Mouse (Mus musculus): ENCODE measurements around the gene Gm49325. TPM values are rescaled to one million over a fixed set of nuclear protein-coding genes. Genes with fewer than 3 reads are reported as not detected.

Gene Gm49325
- polyA plus RNA-seq, 1 experiment, result 8.8 TPM

GRCm38 (mm10) chr10:77610221-77610961 is 4.4 kb downstream of the Gm49325 start:
- no peaks in the 10 kb centered on the region for H3K27me3 ChIP-seq (ENCODE audit: control insufficient read depth, insufficient read depth, insufficient read length)
- TF ChIP-seq REST (IDR thresholded peaks at IDR 0.05; ENCODE audit: insufficient read depth, insufficient read length) (no peak), TCF12 (IDR thresholded peaks at IDR 0.05; ENCODE audit: insufficient read depth, poor library complexity, severe bottlenecking) (no peak), POLR2AphosphoS2 (IDR thresholded peaks at IDR 0.05; ENCODE audit: insufficient read length, low read depth) (no peak), MYOD1 (IDR thresholded peaks at IDR 0.05; ENCODE audit: control insufficient read depth in 1 of 3, insufficient read length in 2 of 3, low read depth in 2 of 3) (no peak), E2F4 (IDR thresholded peaks at IDR 0.05; ENCODE audit: insufficient read depth) (no peak), POLR2A (IDR thresholded peaks at IDR 0.05; ENCODE audit: insufficient read length, low read depth) (no peak), MAX (IDR thresholded peaks at IDR 0.05; ENCODE audit: low read depth) (no peak), MYOG (IDR thresholded peaks at IDR 0.05; ENCODE audit: control insufficient read depth in 1 of 3, insufficient read depth in 1 of 3, insufficient read length in 2 of 3, low read depth in 2 of 3) (no peak), SRF (IDR thresholded peaks at IDR 0.05; ENCODE audit: control insufficient read depth, insufficient read length, low read depth) (no peak), TCF3 (IDR thresholded peaks at IDR 0.05; ENCODE audit: insufficient read length, low read depth) (no peak), CEBPB (IDR thresholded peaks at IDR 0.05; ENCODE audit: insufficient read depth, poor library complexity, severe bottlenecking) (no peak), USF1 (IDR thresholded peaks at IDR 0.05; ENCODE audit: low read depth) (no peak)

DNA sequence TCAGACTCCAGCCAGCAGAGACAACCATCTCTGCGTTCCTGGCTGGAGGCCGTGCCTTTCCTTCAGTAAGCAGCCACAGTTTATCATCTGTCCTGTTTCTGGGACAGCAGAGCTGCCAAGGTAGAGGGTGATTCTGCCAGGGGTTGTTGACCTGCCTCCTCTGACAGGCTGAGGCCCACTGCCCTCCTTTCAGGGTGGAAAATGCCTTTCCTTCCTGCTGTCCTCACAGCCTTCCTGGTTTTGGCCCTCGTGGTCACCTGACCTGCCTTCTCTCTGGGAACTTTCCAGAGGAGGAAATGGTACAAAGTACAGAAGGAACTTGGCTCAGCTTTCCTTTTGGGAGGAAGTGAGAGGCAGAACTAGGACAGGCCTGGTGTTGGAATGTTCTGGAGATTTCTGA is 7.4 kb downstream of the Gm49325 start:
- no peak overlapping the region for H3K4me2 ChIP-seq (ENCODE audit: low read depth)
- H3K36me3 ChIP-seq (ENCODE audit: control insufficient read depth, insufficient read depth), result peaks cover 28% of the 10 kb centered on the region
- no peaks in the 10 kb centered on the region for H3K27me3 ChIP-seq (ENCODE audit: control insufficient read depth, insufficient read depth, insufficient read length)
- H3K4me3 ChIP-seq, result no peak overlapping the region
- H3K79me2 ChIP-seq (ENCODE audit: control insufficient read depth, insufficient read depth), result peaks cover 17% of the 10 kb centered on the region
- TF ChIP-seq SRF (IDR thresholded peaks at IDR 0.05; ENCODE audit: control insufficient read depth, insufficient read length, low read depth), result no peak
- TF ChIP-seq POLR2A (IDR thresholded peaks at IDR 0.05; ENCODE audit: insufficient read length, low read depth), result no peak
- TF ChIP-seq E2F4 (IDR thresholded peaks at IDR 0.05; ENCODE audit: insufficient read depth), result no peak
- no peak for TF ChIP-seq MYOD1 (IDR thresholded peaks at IDR 0.05; ENCODE audit: control insufficient read depth in 1 of 3, insufficient read length in 2 of 3, low read depth in 2 of 3)
- no peak for TF ChIP-seq TCF3 (IDR thresholded peaks at IDR 0.05; ENCODE audit: insufficient read length, low read depth)
- TF ChIP-seq REST (IDR thresholded peaks at IDR 0.05; ENCODE audit: insufficient read depth, insufficient read length), result no peak
- TF ChIP-seq CEBPB (IDR thresholded peaks at IDR 0.05; ENCODE audit: insufficient read depth, poor library complexity, severe bottlenecking), result no peak
- TF ChIP-seq POLR2AphosphoS2 (IDR thresholded peaks at IDR 0.05; ENCODE audit: insufficient read length, low read depth), result no peak
- no peak for TF ChIP-seq MAX (IDR thresholded peaks at IDR 0.05; ENCODE audit: low read depth)
- TF ChIP-seq TCF12 (IDR thresholded peaks at IDR 0.05; ENCODE audit: insufficient read depth, poor library complexity, severe bottlenecking), result no peak
- TF ChIP-seq USF1 (IDR thresholded peaks at IDR 0.05; ENCODE audit: low read depth), result no peak
- TF ChIP-seq MYOG (IDR thresholded peaks at IDR 0.05; ENCODE audit: control insufficient read depth in 1 of 3, insufficient read depth in 1 of 3, insufficient read length in 2 of 3, low read depth in 2 of 3), result no peak
- no peak overlapping the region for H3ac ChIP-seq (ENCODE audit: control insufficient read depth, insufficient read length)

More at GRCm38 (mm10) chr10:77610221-77610961, 4.4 kb downstream of the Gm49325 start:
- H3K36me3 ChIP-seq (ENCODE audit: control insufficient read depth, insufficient read depth), result no peaks in the 10 kb centered on the region
- peaks cover 35% of the 10 kb centered on the region for H3K79me2 ChIP-seq (ENCODE audit: control insufficient read depth, insufficient read depth)
- no peak overlapping the region for H3ac ChIP-seq (ENCODE audit: control insufficient read depth, insufficient read length)
- H3K4me3 ChIP-seq, result no peak overlapping the region
- H3K4me2 ChIP-seq (ENCODE audit: low read depth), result no peak overlapping the region

DNA sequence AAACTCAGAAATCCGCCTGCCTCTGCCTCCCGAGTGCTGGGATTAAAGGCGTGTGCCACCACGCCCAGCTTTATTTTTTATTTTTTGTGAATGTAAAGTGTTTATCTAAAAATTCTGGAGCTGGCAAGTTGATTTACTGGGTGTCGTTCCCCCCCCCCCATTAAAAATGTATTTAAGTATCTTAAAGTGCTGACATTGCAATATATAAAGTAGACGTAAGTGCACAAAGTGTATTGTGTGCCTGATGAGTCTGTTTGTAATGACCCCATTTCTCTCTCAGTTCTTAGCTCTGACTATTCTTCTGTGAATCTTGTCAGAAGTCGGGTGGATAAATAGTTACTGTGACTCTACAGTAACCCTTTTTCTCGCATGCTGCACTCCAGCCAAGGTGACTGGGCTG is 9.7 kb downstream of the Gm49325 start:
- no peak overlapping the region for H3ac ChIP-seq (ENCODE audit: control insufficient read depth, insufficient read length)

GRCm38 (mm10) chr10:77616166-77616565 is 10.2 kb downstream of the Gm49325 start:
- H3ac ChIP-seq (ENCODE audit: control insufficient read depth, insufficient read length), result no peak overlapping the region
- H3K4me2 ChIP-seq (ENCODE audit: low read depth), result no peak overlapping the region
- H3K27me3 ChIP-seq (ENCODE audit: control insufficient read depth, insufficient read depth, insufficient read length), result no peaks in the 10 kb centered on the region
- H3K4me3 ChIP-seq, result no peak overlapping the region
- peaks cover 7% of the 10 kb centered on the region for H3K79me2 ChIP-seq (ENCODE audit: control insufficient read depth, insufficient read depth)
- TF ChIP-seq CEBPB (IDR thresholded peaks at IDR 0.05; ENCODE audit: insufficient read depth, poor library complexity, severe bottlenecking) (no peak), REST (IDR thresholded peaks at IDR 0.05; ENCODE audit: insufficient read depth, insufficient read length) (no peak), TCF12 (IDR thresholded peaks at IDR 0.05; ENCODE audit: insufficient read depth, poor library complexity, severe bottlenecking) (no peak), MYOD1 (IDR thresholded peaks at IDR 0.05; ENCODE audit: control insufficient read depth in 1 of 3, insufficient read length in 2 of 3, low read depth in 2 of 3) (no peak), USF1 (IDR thresholded peaks at IDR 0.05; ENCODE audit: low read depth) (no peak), POLR2A (IDR thresholded peaks at IDR 0.05; ENCODE audit: insufficient read length, low read depth) (no peak), MYOG (IDR thresholded peaks at IDR 0.05; ENCODE audit: control insufficient read depth in 1 of 3, insufficient read depth in 1 of 3, insufficient read length in 2 of 3, low read depth in 2 of 3) (no peak), E2F4 (IDR thresholded peaks at IDR 0.05; ENCODE audit: insufficient read depth) (no peak), TCF3 (IDR thresholded peaks at IDR 0.05; ENCODE audit: insufficient read length, low read depth) (no peak), MAX (IDR thresholded peaks at IDR 0.05; ENCODE audit: low read depth) (no peak), POLR2AphosphoS2 (IDR thresholded peaks at IDR 0.05; ENCODE audit: insufficient read length, low read depth) (no peak), SRF (IDR thresholded peaks at IDR 0.05; ENCODE audit: control insufficient read depth, insufficient read length, low read depth) (no peak)
- peaks cover 29% of the 10 kb centered on the region for H3K36me3 ChIP-seq (ENCODE audit: control insufficient read depth, insufficient read depth)

More for the DNA sequence above, 9.7 kb downstream of the Gm49325 start:
- H3K4me2 ChIP-seq (ENCODE audit: low read depth), result no peak overlapping the region
- no peak for TF ChIP-seq E2F4 (IDR thresholded peaks at IDR 0.05; ENCODE audit: insufficient read depth)
- no peak for TF ChIP-seq CEBPB (IDR thresholded peaks at IDR 0.05; ENCODE audit: insufficient read depth, poor library complexity, severe bottlenecking)
- no peak for TF ChIP-seq TCF12 (IDR thresholded peaks at IDR 0.05; ENCODE audit: insufficient read depth, poor library complexity, severe bottlenecking)
- TF ChIP-seq USF1 (IDR thresholded peaks at IDR 0.05; ENCODE audit: low read depth), result no peak
- no peak for TF ChIP-seq MYOG (IDR thresholded peaks at IDR 0.05; ENCODE audit: control insufficient read depth in 1 of 3, insufficient read depth in 1 of 3, insufficient read length in 2 of 3, low read depth in 2 of 3)
- TF ChIP-seq MYOD1 (IDR thresholded peaks at IDR 0.05; ENCODE audit: control insufficient read depth in 1 of 3, insufficient read length in 2 of 3, low read depth in 2 of 3), result no peak
- TF ChIP-seq TCF3 (IDR thresholded peaks at IDR 0.05; ENCODE audit: insufficient read length, low read depth), result no peak
- TF ChIP-seq REST (IDR thresholded peaks at IDR 0.05; ENCODE audit: insufficient read depth, insufficient read length), result no peak
- TF ChIP-seq POLR2AphosphoS2 (IDR thresholded peaks at IDR 0.05; ENCODE audit: insufficient read length, low read depth), result no peak
- TF ChIP-seq SRF (IDR thresholded peaks at IDR 0.05; ENCODE audit: control insufficient read depth, insufficient read length, low read depth), result no peak
- no peak for TF ChIP-seq MAX (IDR thresholded peaks at IDR 0.05; ENCODE audit: low read depth)
- no peak for TF ChIP-seq POLR2A (IDR thresholded peaks at IDR 0.05; ENCODE audit: insufficient read length, low read depth)
- peaks cover 12% of the 10 kb centered on the region for H3K79me2 ChIP-seq (ENCODE audit: control insufficient read depth, insufficient read depth)
- H3K4me3 ChIP-seq, result no peak overlapping the region
- H3K36me3 ChIP-seq (ENCODE audit: control insufficient read depth, insufficient read depth), result peaks cover 29% of the 10 kb centered on the region
- no peaks in the 10 kb centered on the region for H3K27me3 ChIP-seq (ENCODE audit: control insufficient read depth, insufficient read depth, insufficient read length)
